Mouse (Mus musculus) inflammation-experienced regulatory T-cells, adult 6 months (primary cell): ENCODE measurements around the gene Eef1b2. TPM values are rescaled to one million over a fixed set of nuclear protein-coding genes. Genes with fewer than 3 reads are reported as not detected.

ENCODE experiments used
- ATAC-seq: one replicate; pipeline ENCODE4 v1.8.0; 2017
- polyA plus RNA-seq, 3 experiments: library from polyadenylated mRNA; unstranded; fragments of 100-300 nt; shearing (Covaris generic); gene quantifications; one replicate each; pipeline ENCODE4 v1.2.1; 2017

Eef1b2 gene
- polyA plus RNA-seq, 3 experiments from 2014 or later, result 826 to 1,123 (median 1,047) TPM

- no peak for ATAC-seq
These were observed 15.9 kb downstream of the Eef1b2 start for GRCm38 (mm10) chr1:63192306-63193065.

GRCm38 (mm10) chr1:63195848-63196512 lies 19.4 kb downstream of the Eef1b2 start:
- ATAC-seq, result no peak

- no peak for ATAC-seq
These were observed 22.8 kb downstream of the Eef1b2 start for GRCm38 (mm10) chr1:63199387-63199786.

GRCm38 (mm10) chr1:63200322-63200721 lies 23.7 kb downstream of the Eef1b2 start:
- no peak for ATAC-seq

- ATAC-seq, result no peak
These were observed 25.0 kb downstream of the Eef1b2 start for GRCm38 (mm10) chr1:63201672-63202071.

- ATAC-seq, result no peak
These were observed 26.8 kb downstream of the Eef1b2 start for GRCm38 (mm10) chr1:63203471-63203870.

- ATAC-seq, result no peak
These were observed 27.5 kb downstream of the Eef1b2 start for GRCm38 (mm10) chr1:63203950-63204659.

- no peak for ATAC-seq
These were observed 28.2 kb downstream of the Eef1b2 start for GRCm38 (mm10) chr1:63204660-63205394.

- no peak for ATAC-seq
These were observed 31.0 kb downstream of the Eef1b2 start for GRCm38 (mm10) chr1:63207607-63208006.

GRCm38 (mm10) chr1:63209861-63210529 lies 33.4 kb downstream of the Eef1b2 start:
- ATAC-seq, result no peak

- no peak for ATAC-seq
These were observed 37.0 kb downstream of the Eef1b2 start for GRCm38 (mm10) chr1:63213478-63214270.

GRCm38 (mm10) chr1:63214271-63214558 lies 37.6 kb downstream of the Eef1b2 start, which contains the start of gene Gpr1:
Gene Gpr1 (minus strand): TSS chr1:63214543.
- ATAC-seq, result no peak

- no peak for ATAC-seq
These were observed 38.0 kb downstream of the Eef1b2 start for GRCm38 (mm10) chr1:63214631-63215030.

GRCm38 (mm10) chr1:63219277-63219676 lies 42.7 kb downstream of the Eef1b2 start:
- no peak for ATAC-seq

GRCm38 (mm10) chr1:63225009-63225408 lies 48.4 kb downstream of the Eef1b2 start:
- no peak for ATAC-seq

- ATAC-seq, result no peak
These were observed 49.3 kb downstream of the Eef1b2 start for GRCm38 (mm10) chr1:63225890-63226289.

- ATAC-seq, result no peak
These were observed 50.6 kb downstream of the Eef1b2 start for GRCm38 (mm10) chr1:63227241-63227640.
